Mouse (Mus musculus) Muller cell, postnatal 12 days (primary cell): ENCODE data around the gene Gm13420.
A peak's percentile ranks its signal among the peaks of the same experiment; 100 is the strongest.

Experiments used
- DNase-seq: peaks from one replicate; pipeline ENCODE4 v3.0.0-alpha.2; 2015; ENCODE audit errors: inconsistent ontology term

Gene Gm13420

DNA sequence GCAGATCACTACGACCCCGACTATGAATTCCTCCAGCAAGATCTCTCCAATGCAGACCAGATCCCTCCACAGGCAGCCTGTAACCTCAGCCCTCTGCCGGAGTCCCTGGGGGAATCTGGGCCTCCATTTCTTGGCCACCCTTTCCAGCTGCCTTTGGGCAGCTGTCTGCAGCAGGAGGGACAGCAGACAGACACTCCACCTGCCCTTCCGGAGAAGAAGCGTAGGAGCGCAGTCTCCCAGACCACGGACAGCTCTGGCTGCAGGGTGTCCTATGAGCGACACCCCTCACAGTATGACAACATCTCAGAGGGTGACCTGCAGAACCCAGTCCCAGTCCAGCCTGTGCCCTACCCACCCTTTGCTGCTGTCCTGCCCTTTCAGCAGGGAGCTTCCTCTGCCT, 49.3 kb downstream of the Gm13420 start:
- DNase-seq: no peak

- no peak for DNase-seq
Observed at GRCm38 (mm10) chr2:29701393-29701792, 50.1 kb downstream of the Gm13420 start.

DNA sequence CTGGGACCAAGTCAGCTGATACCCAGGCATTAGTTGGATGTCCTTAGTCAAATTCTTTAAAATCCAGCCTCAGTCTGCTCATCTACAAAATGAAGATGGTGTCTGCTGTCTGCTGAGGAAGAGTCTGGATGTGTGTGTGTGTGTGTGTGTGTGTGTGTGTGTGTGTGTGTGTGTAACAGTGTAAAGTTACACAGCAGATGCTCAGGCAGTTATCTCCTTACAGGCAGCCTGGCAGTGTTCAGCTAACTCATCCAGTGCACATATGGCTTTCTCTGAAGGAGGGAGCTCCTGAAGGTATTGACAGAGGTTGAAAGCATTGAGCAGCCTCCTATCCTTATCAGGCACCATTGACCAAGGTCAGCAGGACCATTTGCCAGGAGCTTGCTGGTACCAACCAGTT, 50.6 kb downstream of the Gm13420 start:
- no peak for DNase-seq

GRCm38 (mm10) chr2:29698421-29699290, 52.8 kb downstream of the Gm13420 start:
- no peak for DNase-seq

DNA sequence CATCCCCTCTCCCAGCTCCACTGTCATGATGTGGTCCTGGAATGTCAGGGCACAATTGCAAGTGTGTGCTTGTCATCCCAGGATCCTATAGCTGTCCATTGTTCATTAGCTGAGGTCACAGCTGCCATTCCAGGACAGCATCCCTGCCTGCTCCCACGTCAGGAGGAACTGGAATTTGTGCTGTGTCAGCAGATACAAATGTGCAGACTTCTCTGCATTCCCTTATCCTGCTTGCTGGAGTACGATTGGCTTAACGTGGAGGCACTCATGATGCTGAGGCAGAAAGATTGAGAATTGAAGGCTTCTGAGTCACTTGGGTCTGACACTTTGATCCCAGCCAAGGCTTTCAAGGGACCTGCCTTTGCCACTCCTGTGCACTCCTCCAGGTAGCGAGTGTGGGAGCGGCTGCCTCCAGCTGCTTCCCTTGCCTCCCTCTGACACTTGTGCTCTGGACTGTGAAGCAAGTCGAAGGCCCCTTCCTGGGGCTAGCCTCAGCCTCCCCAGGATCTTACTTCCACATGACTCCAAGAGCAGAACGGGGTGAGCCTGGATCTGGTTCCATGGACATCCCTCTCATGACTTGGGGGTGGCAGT, 55.2 kb downstream of the Gm13420 start:
- DNase-seq: peak; percentile 45
